Mouse (Mus musculus) spleen, postnatal 36 days (tissue): ENCODE results near the gene Wtip.
"Not testable (repeated sequence)": the region's sequence is repeated elsewhere in the genome, so short reads cannot be mapped to it uniquely, and the experiment has no call there.

Experiments used
- DNase-seq, 2 experiments: peaks; one replicate each; pipeline ENCODE4 v3.0.0; 2022; ENCODE audit warnings: low spot score in 2 of 2, mixed read lengths in 1 of 2

Wtip gene

GRCm38 (mm10) chr7:34116601-34117000, 16.5 kb downstream of the Wtip start:
- DNase-seq, result no peak

- DNase-seq, result no peak
Observed at GRCm38 (mm10) chr7:34109190-34109589, 23.9 kb downstream of the Wtip start.

- no peak for DNase-seq
Observed at GRCm38 (mm10) chr7:34101276-34101675, 31.8 kb downstream of the Wtip start.

GRCm38 (mm10) chr7:34100002-34100401, 33.1 kb downstream of the Wtip start:
- DNase-seq, result no peak

DNA sequence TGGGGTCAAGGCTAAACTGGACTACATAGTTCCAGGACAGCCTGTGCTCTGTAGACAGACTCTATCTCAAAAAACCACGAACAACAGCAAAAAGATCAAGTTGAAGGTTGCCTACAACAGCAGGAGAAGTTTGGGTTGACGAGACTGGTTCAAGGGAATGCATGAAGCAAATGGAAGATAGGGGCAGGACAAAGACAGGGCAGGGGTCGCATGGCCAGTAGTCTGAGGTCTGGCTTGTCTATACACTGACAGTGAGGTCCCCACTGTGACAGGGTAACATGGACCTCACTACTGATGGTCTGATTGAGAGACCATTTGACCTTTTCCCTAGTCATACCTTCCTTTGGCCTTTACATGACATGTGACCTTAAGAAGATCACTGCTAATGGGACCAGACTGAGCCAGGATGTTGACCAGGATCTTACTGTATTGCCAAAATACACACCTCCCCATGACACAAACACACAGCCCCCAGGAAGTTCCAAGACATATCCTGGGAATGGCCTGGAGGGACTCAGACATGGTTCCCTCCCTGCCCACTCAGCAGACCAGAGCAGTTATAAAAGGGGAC, 38.1 kb downstream of the Wtip start, which contains the start of gene Scgb1b30:
Gene Scgb1b30 (plus strand): TSS at position 521 of the 571 bp plus-strand sequence.
- no peak for DNase-seq

- not testable (repeated sequence) for DNase-seq
Observed at GRCm38 (mm10) chr7:34068132-34068531, 64.9 kb downstream of the Wtip start.
